ENCODE assay signal across 8 mouse cellular contexts in genomic region chr16:92428197-92428950, GRCm38 (mm10). TPM values are rescaled to one million over a fixed set of nuclear protein-coding genes. Genes with fewer than 3 reads are reported as not detected.
DNase-seq lines count a peak whose midpoint lies in the region; ATAC-seq lines count a peak whose summit lies in the region.

No protein-coding gene starts in this region.

- no peak for ATAC-seq in forebrain, embryonic 12.5 days (ENCODE audit: low FRiP score)
- no peak for ATAC-seq in forebrain, embryonic 11.5 days (replicated peaks; ENCODE audit: low FRiP score)
- ATAC-seq in activated CD4-positive, CD25-positive, alpha-beta regulatory T cell, adult 4 months, result no peak

- H3K27ac ChIP-seq in forebrain, embryonic 12.5 days, result peak overlapping the region; percentile 53
- no peak overlapping the region for H3K27ac ChIP-seq in forebrain, embryonic 11.5 days (ENCODE audit: low read depth, low read length)

- no peaks in the 10 kb centered on the region for H3K27me3 ChIP-seq in forebrain, embryonic 12.5 days
- no peaks in the 10 kb centered on the region for H3K27me3 ChIP-seq in forebrain, embryonic 11.5 days (ENCODE audit: control insufficient read depth, insufficient read depth, low read length)

- WGBS in forebrain, embryonic 12.5 days, result 53% methylated on average over 19 of the region's 19 CpGs
- 71% methylated on average over 19 of the region's 19 CpGs for WGBS in forebrain, embryonic 11.5 days

- H3K4me2 ChIP-seq in forebrain, embryonic 12.5 days, result no peak overlapping the region
- no peak overlapping the region for H3K4me2 ChIP-seq in forebrain, embryonic 11.5 days (ENCODE audit: low read depth, low read length, severe bottlenecking)

- H3K4me1 ChIP-seq in forebrain, embryonic 12.5 days, result peaks cover 36% of the 10 kb centered on the region
- H3K4me1 ChIP-seq in forebrain, embryonic 11.5 days (replicated peaks; ENCODE audit: control insufficient read depth, insufficient read depth, low read length), result peaks cover 10% of the 10 kb centered on the region; the same call in 1 of the 2 replicates

- H3K9ac ChIP-seq in forebrain, embryonic 12.5 days, result no peak overlapping the region
- H3K9ac ChIP-seq in forebrain, embryonic 11.5 days (ENCODE audit: low read length), result no peak overlapping the region

- no peak for DNase-seq in forebrain, embryonic 11.5 days (ENCODE audit: low spot score)
- peak; percentile 12 for DNase-seq in MN1 (ENCODE audit: low spot score)
- peak; percentile 79 for DNase-seq in heart, adult 8-10 months (ENCODE audit: low spot score)
- peak; percentile 59 for DNase-seq in kidney, postnatal 10 days
- DNase-seq in retina, postnatal 1 day, result peak; percentile 55
- DNase-seq in layer of hippocampus, adult 9-11 months, result no peak

- no peak overlapping the region for H3K4me3 ChIP-seq in forebrain, embryonic 12.5 days (replicated peaks)
- no peak overlapping the region for H3K4me3 ChIP-seq in forebrain, embryonic 11.5 days (ENCODE audit: low read depth, low read length)

- H3K36me3 ChIP-seq in forebrain, embryonic 12.5 days (replicated peaks), result no peaks in the 10 kb centered on the region; the same call in 1 of the 2 replicates
- no peaks in the 10 kb centered on the region for H3K36me3 ChIP-seq in forebrain, embryonic 11.5 days (ENCODE audit: control insufficient read depth, insufficient read depth, low read length)

- H3K9me3 ChIP-seq in forebrain, embryonic 12.5 days, result no peaks in the 10 kb centered on the region
- H3K9me3 ChIP-seq in forebrain, embryonic 11.5 days (ENCODE audit: control insufficient read depth, low read length), result no peaks in the 10 kb centered on the region; the same call in 1 of the 2 replicates

RNA-seq across cellular contexts. Expression of gene Rcan1, which starts 42.3 kb away (rescaled TPM):
- 40.9 and 43.1 TPM in 2 replicates for polyA plus RNA-seq in forebrain, embryonic 12.5 days (2016; fragmentation: Nextera tagmentation; extraction: Ambion mirVana)
- 37.4 and 46.9 TPM in 2 replicates for polyA plus RNA-seq in forebrain, embryonic 11.5 days (2014; fragmentation: Nextera tagmentation; extraction: Ambion mirVana)
- 100 to 1,000 TPM in 1 of 4 experiments, 10 to 100 TPM in 3; 51.0 to 123 (median 71.2) TPM for total RNA-seq in heart, adult 8-10 months (2022)
- 1 to 10 TPM; 2.3 to 2.9 TPM for polyA plus RNA-seq in activated CD4-positive, CD25-positive, alpha-beta regulatory T cell, adult 4 months (2017; shearing (Covaris generic))

RNA-seq across cellular contexts. Expression of gene Clic6, which starts 57.2 kb away (rescaled TPM):
- polyA plus RNA-seq in forebrain, embryonic 12.5 days (2016; fragmentation: Nextera tagmentation; extraction: Ambion mirVana), result 5.1 and 8.0 TPM in 2 replicates
- polyA plus RNA-seq in forebrain, embryonic 11.5 days (2014; fragmentation: Nextera tagmentation; extraction: Ambion mirVana), result 3.1 and 4.1 TPM in 2 replicates
- under 1 TPM; 0.34 to 0.63 (median 0.41) TPM for total RNA-seq in heart, adult 8-10 months (2022)
- not detected for polyA plus RNA-seq in activated CD4-positive, CD25-positive, alpha-beta regulatory T cell, adult 4 months (2017; shearing (Covaris generic))

Comparison
In these comparisons a context has a peak if more than half of its experiments do, and no peak if none do; other contexts are left out.
1. DNase-seq: peak in MN1 (single experiment), heart, adult 8-10 months (single experiment), kidney, postnatal 10 days (single experiment) and retina, postnatal 1 day (single experiment); none in forebrain, embryonic 11.5 days (single experiment) and layer of hippocampus, adult 9-11 months (single experiment).